Mouse (Mus musculus) embryo, embryonic 10 days (tissue): ENCODE measurements at regions not wholly inside any gene's neighbourhood (a gene's known extent, or its start where the extent isn't known, plus 50 kb on each side); places are given as distances from the start of the nearest gene placed in this dataset.

Experiments
- DNase-seq: peaks from one replicate; pipeline ENCODE4 v3.0.0-alpha.2; 2015; ENCODE audit warnings: low spot score

- DNase-seq, result peak; percentile 44
These were observed 245.3 kb downstream of the Adamts20 start for GRCm38 (mm10) chr15:94219907-94220306.

- no peak for DNase-seq
These were observed 248.5 kb downstream of the Adamts20 start for GRCm38 (mm10) chr15:94216703-94217102.

GRCm38 (mm10) chr15:94214440-94214839 is 250.8 kb downstream of the Adamts20 start:
- peak; percentile 86 for DNase-seq

- DNase-seq, result peak; percentile 60
These were observed 251.8 kb downstream of the Adamts20 start for GRCm38 (mm10) chr15:94213393-94213792.

- DNase-seq, result no peak
These were observed 256.7 kb downstream of the Adamts20 start for GRCm38 (mm10) chr15:94208476-94208875.

DNA sequence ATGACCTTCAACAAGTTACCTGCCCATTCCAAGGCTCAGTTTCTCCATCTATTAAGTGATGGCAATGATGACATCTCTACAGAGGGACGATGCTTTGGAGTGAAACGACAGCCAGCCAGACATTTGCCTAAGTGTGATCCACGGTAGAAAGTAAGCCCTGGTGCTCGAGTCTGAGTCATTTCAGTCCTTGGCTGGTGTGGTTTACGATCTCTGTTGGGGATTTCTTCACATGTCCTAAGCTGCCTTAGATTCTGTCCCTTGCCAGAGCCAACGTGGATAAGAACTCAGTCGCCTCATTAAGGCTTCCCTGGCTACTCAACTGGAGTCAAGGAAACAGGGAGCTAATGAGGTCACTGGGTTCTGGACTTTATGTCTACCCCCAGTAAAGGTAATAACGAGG is 258.8 kb downstream of the Adamts20 start:
- DNase-seq, result no peak

- peak; percentile 35 for DNase-seq
These were observed 259.8 kb downstream of the Adamts20 start for GRCm38 (mm10) chr15:94205309-94205893.

DNA sequence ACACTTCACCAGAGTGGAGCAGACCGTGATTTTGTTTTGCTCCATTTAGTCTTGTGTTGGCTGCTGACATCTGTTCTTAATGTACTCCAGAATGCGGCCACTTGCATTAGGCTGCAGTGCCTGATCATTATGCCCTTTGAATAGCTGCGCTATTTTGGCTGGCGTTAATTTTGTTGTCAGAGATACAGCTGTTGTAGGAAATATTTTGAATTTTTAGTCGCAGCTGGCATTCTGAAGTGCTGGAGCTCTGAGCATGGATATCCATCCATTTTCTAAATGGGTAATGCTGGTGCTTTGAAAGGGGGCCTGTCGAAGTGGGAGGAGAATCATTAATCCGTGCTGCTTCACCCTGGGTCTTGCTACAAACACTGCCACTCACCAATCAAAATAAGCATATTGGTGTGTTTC is 275.1 kb downstream of the Adamts20 start:
- peak; percentile 54 for DNase-seq

GRCm38 (mm10) chr15:94187588-94187987 is 277.6 kb downstream of the Adamts20 start:
- no peak for DNase-seq

GRCm38 (mm10) chr15:94183663-94184375 is 281.4 kb downstream of the Adamts20 start:
- no peak for DNase-seq

DNA sequence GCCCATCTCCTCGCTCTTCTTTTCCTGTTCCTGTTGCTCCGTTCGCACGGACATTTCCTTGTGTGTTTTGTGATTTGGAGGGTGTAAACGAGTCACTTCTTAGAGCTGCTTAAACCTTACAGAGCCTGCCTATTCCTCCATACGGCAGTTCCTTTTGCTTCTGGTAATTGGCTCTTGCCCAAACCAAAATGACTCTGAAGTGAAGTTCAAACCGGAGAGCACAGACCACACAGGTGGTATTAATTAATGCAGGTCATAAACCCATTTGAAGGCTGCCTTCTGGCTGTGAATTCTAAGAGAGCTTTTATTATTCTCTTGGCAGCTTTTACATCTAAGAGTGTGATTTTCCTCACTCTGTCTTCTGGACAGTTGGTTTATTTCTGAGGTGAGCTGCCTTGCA is 291.1 kb downstream of the Adamts20 start:
- DNase-seq, result peak; percentile 21

- DNase-seq, result no peak
These were observed 304.4 kb downstream of the Adamts20 start for GRCm38 (mm10) chr15:94160806-94161205.

GRCm38 (mm10) chr15:94139534-94139958 is 325.7 kb downstream of the Adamts20 start:
- peak; percentile 61 for DNase-seq

DNA sequence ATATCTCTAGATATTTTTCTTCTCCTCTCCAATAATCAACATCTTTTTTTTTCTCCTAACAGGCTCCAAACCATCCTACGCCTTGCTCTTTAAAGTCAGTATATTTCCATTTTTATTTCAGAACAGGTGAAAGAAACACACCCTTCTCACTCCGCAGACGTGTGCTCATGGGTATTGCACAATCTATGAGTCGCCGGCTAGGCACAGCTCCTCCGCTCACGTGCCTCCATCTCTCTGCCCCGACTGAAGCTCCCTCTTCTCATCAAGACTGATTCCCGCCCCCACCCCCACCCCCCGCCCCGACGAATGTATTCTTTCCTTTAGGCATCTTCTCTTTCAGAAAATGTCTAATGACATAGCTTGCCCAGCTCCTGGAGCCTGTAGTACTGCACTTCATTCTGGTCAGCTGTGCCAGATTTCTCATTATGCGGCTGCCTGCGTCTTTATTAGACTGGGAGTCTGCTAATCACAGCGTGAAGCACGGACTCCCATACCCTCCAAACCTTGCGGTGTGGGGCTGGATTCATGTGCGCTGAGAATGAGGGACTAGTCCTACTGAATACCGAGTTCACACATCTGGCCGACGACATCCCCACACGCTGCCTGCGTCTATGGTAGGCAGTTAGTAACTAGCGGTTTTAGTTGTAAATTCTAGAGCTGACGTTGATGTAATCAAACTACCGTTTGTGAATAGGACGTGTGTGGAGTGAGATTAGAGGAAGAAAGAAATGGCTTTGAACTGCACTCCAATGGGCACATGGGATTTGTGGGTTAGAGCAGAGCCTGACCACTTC is 327.9 kb downstream of the Adamts20 start:
- DNase-seq, result no peak

DNA sequence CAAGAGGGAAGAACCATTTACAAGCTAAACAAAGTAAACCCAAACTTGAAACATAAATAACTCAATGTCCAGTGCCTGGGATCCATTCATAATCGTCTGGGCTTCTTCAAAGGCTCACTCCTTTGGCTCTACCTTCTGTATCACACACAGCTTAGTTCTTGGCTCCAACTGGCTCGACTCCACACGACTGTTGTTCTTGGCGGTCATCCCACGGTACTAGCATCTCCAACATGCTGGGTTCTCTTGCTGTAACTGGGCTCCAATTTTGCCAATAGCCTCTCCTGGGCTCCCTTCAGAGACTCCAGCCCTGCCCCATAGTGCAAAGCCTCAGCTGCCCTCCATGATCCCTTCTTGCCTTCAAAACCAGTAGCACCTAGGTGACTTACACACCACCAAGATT is 352.4 kb downstream of the Adamts20 start:
- no peak for DNase-seq

- DNase-seq, result no peak
These were observed 358.0 kb downstream of the Adamts20 start for GRCm38 (mm10) chr15:94107186-94107716.

DNA sequence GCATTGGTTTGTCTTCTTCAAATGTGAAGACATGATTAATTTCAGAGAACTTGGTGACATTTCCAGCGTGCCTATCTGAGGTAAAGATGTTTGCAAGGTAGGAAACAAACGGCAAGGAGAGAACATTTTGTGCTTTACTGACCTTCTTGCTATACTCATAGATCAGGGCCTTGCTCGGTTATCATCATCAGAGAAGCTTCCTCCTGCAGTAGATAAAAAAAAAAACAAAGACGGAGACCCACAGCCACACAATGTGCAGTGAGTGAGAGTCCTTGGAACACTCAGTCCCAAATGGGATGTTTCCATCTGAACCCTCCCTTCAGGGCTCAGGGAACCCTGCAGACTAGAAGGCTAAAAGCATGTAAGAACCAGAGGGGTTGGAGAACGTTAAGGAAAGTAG is 374.6 kb downstream of the Adamts20 start:
- no peak for DNase-seq

GRCm38 (mm10) chr15:94089856-94090255 is 375.4 kb downstream of the Adamts20 start:
- DNase-seq, result no peak

DNA sequence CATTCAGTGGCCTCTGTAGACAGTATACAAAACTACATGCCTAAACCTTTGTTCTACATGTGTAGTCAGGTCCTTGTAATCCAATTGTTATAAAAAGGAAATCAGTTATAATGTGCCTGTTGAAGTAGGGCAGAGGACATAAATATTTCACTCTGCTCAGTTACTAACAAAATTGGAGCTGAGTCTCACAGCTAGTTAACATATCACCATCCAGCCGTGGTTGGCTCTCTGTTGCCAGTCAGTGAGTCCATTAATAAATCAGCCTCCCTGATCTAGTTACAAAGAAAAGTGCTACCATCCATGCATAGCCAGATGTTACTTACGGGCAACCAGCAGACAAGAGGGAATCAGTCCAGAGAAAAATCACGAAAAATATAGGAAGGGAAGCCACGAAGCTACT is 382.8 kb downstream of the Adamts20 start:
- no peak for DNase-seq

GRCm38 (mm10) chr15:94077056-94077455 is 388.2 kb downstream of the Adamts20 start:
- no peak for DNase-seq

DNA sequence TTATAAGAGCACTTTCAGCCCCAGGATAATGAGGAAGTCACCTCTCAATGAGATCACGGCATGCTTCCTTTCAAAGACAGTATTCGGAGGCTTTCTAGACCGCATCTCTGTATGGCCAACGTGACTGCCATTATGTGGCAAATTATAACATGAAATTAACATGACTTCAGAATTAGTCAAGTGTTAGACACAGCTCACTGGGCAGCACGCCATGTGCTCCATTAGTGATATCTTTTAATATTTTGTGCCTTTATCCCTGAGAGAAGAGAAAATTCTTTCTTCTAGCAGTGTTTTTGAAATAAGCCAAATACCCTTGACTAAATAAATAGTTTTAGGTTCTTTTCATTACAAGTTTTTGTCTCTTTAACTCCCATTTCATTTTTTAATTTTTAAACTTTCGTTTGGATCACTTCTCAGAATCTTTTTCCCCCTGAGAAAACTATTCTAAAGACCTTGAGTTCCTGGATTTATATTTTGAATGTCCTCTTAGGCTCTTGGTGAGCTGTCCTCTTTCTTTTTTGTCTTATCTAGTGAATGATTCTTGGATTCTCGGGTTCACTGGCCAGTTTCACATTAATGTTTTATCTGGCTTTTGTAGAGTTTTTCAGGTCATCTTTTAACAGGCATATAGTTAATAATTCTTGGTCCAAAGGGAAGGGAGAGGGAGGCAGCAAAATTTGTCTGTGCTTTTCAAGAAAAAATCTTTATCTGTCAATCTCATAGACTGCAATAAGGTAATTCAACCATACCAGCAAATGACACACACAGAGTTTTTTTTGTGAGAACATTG is 390.9 kb downstream of the Adamts20 start:
- no peak for DNase-seq

DNA sequence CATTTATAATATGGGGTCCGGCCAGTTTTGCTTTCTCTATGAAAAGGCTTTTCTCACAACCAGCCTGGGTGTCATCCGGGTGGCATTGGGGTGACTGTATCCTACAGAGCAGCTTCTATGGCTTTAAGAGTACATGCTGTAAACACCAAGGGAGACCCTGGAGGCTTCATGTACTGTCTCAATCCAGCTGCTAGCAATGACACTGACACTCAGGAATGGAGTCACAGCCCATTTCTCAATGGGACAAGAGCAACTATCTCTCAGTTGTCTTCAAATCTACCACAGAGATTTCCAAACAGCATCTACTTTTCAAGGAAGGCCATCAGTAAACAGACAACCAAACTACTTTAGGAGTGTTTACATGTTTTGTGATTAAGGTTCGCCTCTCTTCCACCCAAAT is 397.5 kb downstream of the Adamts20 start:
- DNase-seq, result no peak
